Mouse (Mus musculus): ENCODE measurements around the gene Slc30a7.

Slc30a7 gene

DNA sequence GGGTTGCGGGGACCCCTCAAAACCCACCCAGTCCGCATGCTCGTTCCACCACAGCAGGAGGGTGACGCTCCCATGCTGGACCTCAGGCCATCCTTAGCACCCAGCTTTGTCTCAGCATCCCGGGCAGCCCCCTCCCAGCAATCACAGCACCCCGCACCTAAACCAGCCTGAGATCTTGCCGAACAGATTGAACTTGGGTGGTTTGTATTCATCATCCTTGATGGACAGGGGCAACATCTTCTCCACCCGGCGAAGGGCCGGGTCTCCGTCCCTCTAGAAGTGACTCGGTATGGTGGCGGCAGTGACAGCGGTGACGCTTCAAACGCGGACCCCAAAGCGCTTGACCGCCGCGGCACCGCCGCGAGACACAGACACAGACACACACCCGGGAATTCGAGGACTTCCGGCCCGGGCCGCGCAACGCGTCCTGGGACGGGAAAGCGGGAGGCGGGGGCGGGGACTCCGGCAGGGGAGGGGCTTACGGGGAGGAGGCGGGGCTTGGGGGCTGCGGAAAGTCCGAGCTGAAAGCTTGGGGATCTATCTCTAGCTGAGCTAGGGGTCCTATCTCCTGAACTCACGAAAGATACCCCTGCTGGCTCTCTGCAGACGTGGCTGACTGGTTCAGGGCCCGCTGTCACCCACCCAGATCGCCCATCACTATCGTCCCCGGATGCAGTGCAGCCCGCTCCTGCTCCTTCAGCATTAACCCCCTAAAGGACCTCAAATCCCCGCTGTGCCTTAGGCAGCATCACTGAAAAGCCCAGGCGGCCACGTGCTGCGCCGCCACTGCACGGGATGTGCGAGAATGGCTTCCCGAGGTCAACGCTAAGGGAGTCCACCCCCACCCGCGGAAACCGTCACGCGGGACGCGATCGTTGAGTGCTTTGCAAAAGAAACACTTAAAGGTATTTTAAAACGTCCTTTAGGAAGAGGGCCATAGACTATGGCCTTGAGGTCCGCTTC is at the start of gene Slc30a7, which contains the start of gene Extl2:
Gene Slc30a7, minus strand, starts transcription at position 429 of the 963 bp plus-strand sequence.
Gene Extl2, plus strand, starts transcription at position 485 of the 963 bp plus-strand sequence.
- peak; percentile 88 for DNase-seq

DNA sequence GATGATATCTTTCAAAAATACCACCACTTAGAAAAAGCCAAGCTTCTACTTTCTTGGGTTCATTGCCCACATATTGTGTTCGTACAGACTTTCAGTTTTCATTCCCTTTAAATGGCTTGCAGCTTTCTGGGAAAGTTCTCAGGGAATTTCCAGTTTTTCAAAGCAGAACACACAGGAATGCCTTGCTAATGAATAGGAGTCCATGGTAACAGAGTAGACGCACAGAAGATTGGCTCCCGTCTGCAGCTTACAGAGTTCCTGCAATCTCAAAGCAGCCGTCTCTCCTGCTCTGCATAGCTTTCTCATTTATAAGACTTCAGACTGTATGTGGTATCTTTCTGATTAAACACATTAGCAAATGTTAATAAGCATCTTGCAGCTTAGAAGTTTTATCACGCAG is 39.8 kb upstream of the Slc30a7 start:
- no peak for DNase-seq

DNA sequence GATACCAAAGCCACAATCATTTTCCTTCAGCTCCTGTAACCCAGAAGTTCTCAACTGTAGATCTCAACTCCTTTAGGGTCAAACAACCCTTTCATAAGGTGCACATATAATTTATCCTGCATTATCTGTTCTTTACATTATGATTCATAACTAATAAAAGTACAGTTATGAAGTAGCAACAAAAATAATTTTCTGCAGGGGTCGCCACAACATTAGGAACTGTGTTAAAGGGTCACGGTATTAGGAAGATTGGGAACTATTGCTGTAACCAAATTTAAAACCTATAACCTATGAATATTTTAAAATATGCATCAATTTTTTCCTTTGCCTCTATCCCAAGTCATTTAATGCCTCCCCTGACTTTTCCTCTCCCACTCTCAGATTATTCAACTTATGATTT is 38.8 kb upstream of the Slc30a7 start:
- DNase-seq: no peak

DNA sequence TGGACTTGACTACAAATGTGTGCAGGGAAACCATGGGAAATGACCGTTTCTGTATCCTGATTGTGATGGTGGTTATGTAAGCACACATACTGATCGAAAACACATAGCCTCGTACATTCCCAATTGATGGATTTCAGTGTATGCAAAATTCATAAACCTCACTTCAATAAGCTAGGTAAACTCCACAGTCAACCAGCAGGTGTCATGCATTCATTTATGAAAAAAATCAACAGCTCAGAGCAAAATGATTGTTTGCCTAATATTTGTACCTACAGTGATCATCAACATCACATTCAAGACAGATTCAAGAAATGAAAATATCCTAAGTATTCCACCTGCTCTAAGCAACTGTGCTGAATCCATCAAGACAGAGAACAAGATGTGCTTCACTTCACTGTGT is 33.6 kb upstream of the Slc30a7 start:
- no peak for DNase-seq

DNA sequence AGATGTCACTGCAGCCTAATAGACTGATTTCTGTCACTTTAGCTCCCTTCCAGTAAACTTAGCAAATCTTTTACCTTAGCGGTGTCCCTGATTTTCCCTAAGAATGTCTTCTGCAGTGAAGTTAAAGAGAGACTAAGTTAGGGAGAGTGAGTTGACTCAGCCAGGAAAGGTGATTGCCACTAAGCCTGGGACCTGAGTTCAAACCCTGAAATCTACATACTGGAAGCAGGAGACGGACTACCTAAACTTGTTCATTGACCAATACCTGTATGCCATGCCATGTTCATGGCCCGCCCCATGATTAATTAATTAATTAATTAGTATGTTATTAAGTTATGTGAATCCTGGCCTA is 26.6 kb upstream of the Slc30a7 start:
- no peak for DNase-seq

DNA sequence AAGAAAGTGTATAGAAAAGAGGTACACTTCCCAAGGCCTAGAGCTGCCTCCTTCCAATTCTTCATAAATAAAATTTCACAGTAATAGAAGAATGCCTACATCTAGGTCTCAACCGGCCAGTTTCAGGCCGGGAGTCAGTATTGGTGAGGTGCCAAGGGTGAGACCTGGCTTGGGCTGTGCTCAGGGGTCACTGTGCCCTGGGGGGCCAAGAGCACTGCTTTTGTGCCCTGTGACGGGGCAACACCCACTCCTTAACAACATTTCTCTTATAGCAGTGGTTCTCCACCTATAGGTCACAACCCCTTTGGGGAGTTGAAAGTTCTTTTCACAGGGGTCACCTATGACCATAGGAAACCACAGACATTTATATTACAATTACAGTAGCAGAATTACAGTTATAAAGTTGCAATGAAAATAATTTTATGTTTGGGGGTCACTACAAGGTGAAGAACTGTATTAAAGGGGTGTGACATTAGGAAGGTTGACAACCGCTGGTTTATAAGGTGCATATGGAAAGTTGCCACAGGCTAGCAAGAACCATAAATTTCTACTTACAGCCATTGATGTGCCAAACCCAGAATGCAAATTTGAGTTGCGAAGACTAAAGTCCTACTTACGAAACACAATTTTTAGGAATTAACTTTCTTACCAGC is 26.1 kb upstream of the Slc30a7 start:
- no peak for DNase-seq

DNA sequence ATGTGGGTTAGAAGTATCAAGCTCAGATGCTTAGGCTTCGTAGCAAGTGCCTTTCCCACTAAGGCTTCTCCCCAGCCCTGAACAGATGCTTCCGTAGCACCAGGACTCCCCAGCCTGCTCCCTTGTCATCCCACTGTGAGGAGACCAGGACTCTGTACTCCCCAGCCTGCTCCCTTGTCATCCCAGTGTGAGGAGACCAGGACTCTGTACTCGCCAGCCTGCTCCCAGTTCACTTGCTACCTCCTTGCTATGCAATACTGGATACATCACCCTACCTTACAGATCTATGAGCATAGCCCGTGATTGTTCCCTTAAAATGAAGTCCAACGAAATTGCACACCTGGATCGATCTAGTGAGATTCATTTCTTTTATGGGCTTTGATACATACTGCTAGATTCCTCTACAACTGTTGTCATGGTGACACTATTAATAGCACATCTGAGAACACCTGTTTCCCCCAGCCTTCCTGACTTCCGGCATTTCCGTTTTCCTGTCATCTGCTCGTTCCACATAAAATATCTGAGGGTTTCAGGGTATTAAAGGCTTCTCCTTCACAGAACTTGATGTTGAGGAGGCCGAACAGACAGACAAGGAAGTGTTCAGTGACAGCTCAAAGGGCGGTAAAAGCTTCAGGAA is 23.1 kb upstream of the Slc30a7 start:
- no peak for DNase-seq

DNA sequence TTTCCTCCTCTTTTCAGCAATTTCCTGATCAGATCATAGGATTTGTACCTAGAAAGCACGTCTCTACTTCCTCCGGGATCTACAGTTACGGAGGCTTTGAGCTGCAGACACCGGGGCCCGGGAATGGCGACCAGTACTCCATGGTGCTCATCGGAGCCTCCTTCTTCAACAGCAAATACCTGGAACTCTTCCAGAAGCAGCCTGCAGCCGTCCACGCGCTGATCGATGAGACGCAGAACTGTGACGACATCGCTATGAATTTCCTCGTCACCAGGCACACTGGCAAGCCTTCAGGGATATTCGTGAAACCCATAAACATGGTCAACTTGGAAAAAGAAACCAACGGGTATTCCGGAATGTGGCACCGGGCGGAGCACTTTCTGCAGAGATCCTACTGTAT is 19.8 kb upstream of the Slc30a7 start:
- no peak for DNase-seq

DNA sequence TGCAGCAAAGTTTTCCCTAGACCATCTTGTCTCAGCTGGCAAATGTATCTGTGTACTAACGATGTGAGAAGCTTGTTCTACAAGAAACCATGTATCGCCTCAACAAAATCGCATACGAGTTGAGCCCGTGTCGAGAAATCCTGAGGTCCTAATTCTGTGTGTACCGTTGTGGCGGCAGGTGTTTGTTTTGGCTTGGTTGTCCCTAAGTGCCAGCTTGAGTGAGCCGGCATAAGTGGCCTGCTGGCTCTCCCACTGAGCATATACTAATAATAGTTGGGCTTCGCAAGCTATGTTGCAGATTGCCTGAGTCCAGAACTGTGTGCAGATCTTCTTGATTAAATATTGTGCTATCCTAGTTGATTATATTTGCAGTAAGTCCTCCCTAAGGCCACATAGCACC is 18.5 kb upstream of the Slc30a7 start:
- no peak for DNase-seq

DNA sequence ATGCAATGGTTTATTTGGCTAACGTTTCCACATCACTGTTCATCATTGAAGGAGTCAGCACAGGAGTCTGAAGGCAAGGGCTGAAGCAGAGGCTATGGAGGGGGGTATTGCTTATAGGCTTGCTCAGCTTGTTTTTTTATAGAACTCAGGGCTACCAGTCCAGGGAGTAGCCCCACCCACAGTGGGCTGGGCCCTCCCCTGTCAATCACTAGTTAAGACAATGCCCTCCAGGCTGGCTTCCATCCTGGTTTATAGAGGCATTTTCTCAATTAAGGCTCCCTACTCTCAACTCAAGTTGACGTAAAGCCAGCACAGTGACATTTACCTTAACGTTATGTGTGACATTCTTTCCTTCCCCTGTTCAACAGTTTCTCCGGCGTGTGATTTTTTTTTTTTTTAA is 17.5 kb upstream of the Slc30a7 start:
- DNase-seq: no peak

DNA sequence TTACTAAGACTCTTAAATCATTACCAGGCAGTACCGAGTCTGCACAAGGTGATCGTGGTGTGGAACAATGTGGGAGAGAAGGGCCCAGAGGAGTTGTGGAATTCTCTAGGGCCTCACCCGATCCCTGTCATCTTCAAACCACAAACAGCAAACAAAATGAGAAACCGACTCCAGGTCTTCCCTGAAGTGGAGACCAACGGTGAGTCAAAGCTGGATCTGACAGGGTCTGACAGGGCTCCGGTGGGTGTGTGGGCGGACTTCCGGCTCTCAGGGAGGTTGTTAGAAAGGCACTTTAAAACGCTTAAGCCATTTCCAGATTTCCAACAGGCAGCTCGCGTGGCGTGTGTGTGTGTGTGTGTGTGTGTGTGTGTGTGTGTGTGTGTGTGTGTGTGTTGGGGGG is 17.0 kb upstream of the Slc30a7 start:
- no peak for DNase-seq

DNA sequence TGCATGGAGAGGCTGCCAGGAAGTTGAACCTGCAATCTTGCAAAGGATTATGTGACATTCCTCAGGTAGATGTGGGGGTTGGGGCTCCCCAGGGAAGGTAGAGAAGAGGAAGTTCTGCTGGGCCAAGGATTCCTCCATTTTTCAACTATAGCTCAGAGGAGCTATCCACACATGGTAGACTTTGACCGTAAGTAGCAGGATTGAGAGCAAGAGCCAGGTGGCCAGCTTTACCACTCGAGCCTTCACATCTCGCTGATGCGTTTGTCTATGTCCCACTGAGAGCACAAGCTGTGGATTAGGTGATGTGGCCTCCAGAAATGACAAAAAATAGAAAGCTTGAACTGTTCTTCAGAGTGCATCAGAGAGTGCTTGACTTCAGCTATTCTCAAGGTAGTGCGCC is 11.9 kb upstream of the Slc30a7 start:
- no peak for DNase-seq

DNA sequence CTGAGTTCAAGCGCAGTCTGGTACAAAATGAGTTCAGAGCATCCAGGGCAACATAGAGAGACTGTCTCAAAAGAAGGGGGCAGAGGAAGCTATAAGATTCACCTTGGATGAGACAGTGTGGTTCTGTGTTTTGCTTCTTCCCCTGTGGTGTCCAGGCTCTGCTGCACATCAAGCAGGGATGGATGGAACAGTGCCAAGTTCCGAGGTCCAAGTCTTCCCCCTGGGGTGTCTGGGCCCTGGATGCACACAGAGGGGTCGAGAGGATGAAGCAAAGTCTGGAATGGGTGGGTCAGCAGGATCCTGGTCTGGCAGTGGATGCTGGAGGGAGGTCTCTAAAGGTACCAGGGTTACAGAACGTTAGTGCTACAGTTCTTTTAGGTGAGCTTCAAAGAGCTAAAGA is 11.4 kb upstream of the Slc30a7 start:
- DNase-seq: no peak

DNA sequence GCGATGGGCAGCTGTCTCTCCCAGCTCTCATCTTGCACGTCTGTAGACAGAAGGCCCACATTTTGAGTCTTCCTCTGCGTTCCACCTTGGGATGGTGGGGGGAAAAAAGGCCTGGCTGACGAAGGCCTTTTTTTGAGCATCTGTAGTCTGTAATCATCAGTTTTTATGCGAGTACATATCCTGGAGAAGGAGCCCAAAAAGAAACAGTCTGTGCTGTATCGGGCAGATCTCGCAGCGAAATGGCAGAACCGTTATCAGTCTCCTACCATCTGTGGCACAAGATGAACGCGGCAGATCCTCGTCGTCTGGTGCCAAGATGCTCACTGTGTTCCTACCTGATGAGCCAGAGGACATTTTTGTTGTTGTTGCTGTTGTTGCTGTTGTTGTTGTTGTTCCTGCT is 8.9 kb upstream of the Slc30a7 start:
- peak; percentile 14 for DNase-seq

DNA sequence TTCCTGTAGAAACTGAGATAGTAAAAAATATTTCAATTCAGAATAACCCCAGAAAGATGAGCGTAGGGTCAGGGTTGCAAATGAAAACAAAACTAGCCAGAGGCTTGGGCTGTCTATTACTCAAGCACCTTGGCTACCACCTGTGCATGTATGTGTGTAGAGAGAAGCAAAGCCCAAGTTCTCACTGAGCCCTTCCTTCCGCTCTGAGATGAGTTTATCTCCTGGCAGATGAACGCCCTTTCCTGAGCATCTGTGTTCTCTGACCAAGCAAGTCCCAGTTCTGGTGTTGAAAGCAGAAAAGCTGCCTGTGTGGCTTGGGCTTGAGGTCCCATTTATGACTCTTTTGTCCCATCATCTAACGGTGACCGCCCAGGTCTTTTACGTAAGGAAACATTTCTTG is 7.7 kb upstream of the Slc30a7 start:
- DNase-seq: no peak

DNA sequence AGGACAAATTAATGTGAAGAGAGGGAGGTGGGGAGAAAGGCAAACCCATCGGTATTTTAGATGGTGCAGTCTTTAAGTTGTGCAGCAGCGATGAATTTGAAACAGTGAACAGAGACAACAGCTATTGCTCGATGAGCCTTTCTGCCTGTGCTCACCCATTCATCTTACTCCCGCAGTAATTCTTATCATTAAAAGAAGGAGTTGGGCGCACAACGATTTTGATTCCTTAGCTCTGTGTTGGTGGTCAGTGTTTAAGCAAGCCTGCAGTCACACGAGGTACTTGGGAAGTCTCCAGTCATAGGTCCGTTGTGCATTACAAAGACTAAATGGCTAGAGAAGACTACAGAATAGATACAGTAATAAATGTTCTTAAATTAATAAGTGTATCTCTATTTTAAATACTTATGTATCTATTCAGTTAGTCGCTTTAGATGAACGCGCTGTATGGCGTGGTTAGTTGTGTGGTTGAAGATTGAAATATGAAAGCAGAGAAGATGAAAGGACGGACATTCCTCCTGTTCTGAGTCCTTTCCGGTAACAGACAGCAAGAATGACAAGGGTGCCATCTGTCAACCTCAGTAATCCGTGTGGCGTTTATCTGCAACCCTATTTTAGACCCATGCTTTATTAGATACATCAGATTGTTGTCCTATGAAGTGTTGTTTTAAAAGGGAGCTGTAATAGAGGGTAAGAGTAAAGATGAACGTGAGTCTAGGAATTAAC is 2.6 kb upstream of the Slc30a7 start:
- DNase-seq: no peak

DNA sequence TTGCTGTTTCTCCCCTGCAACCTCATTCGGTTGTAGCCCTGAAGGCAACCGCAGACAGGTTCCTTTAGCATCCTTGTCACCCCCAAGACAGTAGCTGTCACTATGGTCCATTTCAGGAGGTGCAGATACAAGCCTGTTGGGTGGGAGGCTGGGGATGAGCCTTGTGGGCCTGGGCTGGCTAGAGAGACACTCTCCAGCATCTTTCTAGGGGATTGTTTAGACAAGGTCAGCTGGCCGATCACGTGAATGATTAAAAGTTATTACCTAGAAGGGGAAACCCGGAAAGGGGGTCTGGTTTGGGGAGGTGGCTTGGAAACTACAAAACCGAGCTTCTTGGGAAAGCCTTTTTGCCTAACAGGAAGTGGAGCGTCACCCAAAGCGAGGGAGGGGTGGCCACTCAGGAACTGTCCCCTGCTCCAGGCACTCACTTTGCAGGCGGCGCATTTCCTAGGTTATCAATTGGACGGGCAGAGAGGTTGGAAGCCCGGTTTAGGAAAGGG is 785 bp upstream of the Slc30a7 start:
- DNase-seq: peak; percentile 70

DNA sequence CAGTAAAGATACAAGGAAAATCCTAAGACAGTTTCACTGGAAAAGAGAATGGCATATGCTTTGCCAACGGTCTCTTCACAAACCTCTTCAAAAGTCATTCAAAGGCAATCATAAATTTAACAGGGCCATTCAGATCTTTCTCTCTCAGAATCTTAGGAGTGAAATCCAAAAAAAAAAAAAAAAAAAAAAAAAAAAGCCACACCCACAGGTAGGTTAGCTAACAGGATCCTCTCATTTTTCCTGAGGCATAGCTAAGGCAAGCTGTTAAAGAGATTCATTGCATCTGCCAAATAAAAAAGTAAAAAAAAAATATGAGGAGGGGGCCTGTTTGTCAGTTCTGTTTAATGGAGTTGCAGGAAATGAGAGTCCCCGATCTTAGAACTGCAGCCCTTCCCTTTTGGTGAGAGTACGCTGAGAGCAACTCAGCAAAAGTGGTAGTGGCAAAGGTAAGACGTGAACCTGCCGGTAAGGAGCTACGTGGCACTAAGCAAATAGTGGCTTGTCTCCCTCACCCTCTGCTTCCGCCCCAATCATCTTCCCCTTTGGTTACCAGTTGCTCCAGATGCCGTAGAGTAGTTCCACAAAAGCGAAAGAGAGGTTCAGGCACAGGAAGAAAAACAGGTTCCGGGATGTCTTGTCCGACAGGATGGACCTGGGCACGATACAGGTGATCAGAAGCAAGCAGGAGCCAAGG is 775 bp downstream of the Slc30a7 start:
- DNase-seq: no peak

DNA sequence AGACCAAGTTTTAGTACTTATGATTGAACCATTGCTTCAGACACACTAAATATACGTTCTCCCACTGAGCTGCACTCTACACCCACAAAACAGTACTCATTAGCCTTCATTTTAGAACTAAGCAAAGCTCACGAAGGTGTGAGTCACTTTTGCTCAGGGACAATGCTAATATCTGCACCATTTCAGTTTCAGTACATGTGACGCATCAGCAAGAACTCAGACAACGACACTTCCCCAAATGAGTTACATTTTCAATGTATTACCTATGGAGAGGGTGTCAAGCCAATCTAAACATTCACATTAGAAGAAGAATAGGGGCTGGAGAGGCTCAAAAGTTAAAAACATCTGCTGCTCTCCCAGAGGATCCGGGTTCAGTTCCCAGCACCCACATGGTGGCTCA is 10.3 kb downstream of the Slc30a7 start:
- no peak for DNase-seq

DNA sequence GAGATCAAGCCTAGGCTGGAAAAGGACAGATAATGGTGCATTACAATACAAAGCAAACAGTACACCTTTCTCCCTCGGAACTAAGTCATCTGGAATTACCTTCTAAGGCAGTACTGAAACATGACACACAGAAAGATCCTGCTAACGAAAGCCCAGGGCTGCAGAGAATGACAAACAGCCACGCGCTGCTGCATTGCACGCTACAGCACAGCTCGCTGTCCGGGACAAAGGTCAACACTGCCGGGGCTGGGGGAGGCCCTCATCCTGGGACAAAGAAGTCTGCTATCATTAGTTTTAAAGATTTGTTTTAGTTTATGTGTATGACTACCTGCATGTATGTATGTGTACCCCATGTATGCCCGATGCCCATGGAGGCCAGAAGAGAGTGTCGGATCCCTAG is 14.2 kb downstream of the Slc30a7 start:
- no peak for DNase-seq

DNA sequence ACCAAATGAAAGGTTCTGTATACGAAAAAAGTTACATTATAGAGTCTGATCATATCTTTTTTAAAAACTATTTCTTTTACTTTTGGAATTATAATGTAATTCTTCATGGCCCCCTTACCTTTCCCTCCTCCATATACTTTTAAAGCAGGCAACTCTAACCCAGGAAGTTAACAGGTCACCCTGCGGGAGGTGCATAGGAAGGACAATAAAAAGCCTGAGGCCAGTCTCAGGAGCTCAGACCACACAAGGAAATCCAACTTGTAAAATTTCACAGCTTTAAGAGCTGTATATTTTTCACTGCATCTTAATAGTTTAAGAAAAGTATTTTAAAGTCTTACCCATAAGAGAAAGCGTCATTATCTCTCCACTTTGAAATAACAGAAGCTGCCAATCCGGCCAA is 14.6 kb downstream of the Slc30a7 start:
- DNase-seq: no peak

DNA sequence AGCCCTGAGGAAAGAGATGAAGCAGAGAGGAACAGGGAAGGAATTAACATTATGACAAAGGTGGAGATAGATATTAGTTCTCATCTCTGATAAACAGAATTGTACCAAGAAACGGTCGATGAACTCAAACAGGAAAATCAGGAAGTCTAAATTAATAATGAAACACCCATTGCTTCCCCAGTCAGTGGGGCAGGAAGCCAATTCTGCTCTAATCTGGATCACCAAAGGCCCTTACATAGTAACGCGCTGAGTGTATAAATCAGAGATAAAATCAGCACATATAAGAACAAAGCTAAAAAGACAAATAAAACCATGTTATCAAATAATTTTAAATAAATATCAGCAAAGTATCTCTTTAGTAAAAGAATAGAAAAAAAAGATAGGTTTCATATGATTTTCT is 15.1 kb downstream of the Slc30a7 start:
- DNase-seq: no peak

Measured in right cerebral cortex, postnatal 4 days (tissue).